Mouse (Mus musculus): Measurements from ENCODE around the gene Colgalt2. TPM values are rescaled to one million over a fixed set of nuclear protein-coding genes. Genes with fewer than 3 reads are reported as not detected.

The Colgalt2 gene
- polyA plus RNA-seq, 1 experiment from 2014 or later: 2.8 TPM

- no peak overlapping the region for H3K4me2 ChIP-seq (replicated peaks; ENCODE audit: low read depth, low read length)
- peaks cover 50% of the 10 kb centered on the region for H3K36me3 ChIP-seq (ENCODE audit: insufficient read depth, low read length)
- no peak overlapping the region for H3K27ac ChIP-seq (ENCODE audit: low read length)
- no peak overlapping the region for H3K9ac ChIP-seq (replicated peaks; ENCODE audit: low read length)
- H3K4me1 ChIP-seq (ENCODE audit: insufficient read depth, low read length): no peaks in the 10 kb centered on the region
- no peak overlapping the region for H3K4me3 ChIP-seq (ENCODE audit: low read length)
- ATAC-seq (ENCODE audit: low FRiP score, low TSS enrichment): no peak
- WGBS: 85% methylated on average over 22 of the region's 22 CpGs
- H3K9me3 ChIP-seq (ENCODE audit: low read length): no peaks in the 10 kb centered on the region
- no peaks in the 10 kb centered on the region for H3K27me3 ChIP-seq (ENCODE audit: insufficient read depth, low read length)
Measured at GRCm38 (mm10) chr1:152524098-152524892, 124.7 kb downstream of the Colgalt2 start.

GRCm38 (mm10) chr1:152524987-152525648 is 125.5 kb downstream of the Colgalt2 start:
- H3K4me2 ChIP-seq (replicated peaks; ENCODE audit: low read depth, low read length): no peak overlapping the region
- 17% methylated on average over 6 of the region's 6 CpGs for WGBS
- H3K9ac ChIP-seq (replicated peaks; ENCODE audit: low read length): no peak overlapping the region
- no peak overlapping the region for H3K27ac ChIP-seq (ENCODE audit: low read length)
- no peaks in the 10 kb centered on the region for H3K9me3 ChIP-seq (ENCODE audit: low read length)
- ATAC-seq (ENCODE audit: low FRiP score, low TSS enrichment): peak; percentile 57; the same call in 1 of the 2 replicates
- no peaks in the 10 kb centered on the region for H3K4me1 ChIP-seq (ENCODE audit: insufficient read depth, low read length)
- no peak overlapping the region for H3K4me3 ChIP-seq (ENCODE audit: low read length)
- no peaks in the 10 kb centered on the region for H3K27me3 ChIP-seq (ENCODE audit: insufficient read depth, low read length)
- H3K36me3 ChIP-seq (ENCODE audit: insufficient read depth, low read length): peaks cover 46% of the 10 kb centered on the region

GRCm38 (mm10) chr1:152526154-152526553 is 126.5 kb downstream of the Colgalt2 start:
- Histone ChIP-seq H3K9me3 (ENCODE audit: low read length) (no peaks in the 10 kb centered on the region), H3K36me3 (ENCODE audit: insufficient read depth, low read length) (peaks cover 40% of the 10 kb centered on the region), H3K4me2 (replicated peaks; ENCODE audit: low read depth, low read length) (no peak overlapping the region), H3K4me1 (ENCODE audit: insufficient read depth, low read length) (no peaks in the 10 kb centered on the region), H3K27me3 (ENCODE audit: insufficient read depth, low read length) (no peaks in the 10 kb centered on the region), H3K4me3 (ENCODE audit: low read length) (no peak overlapping the region), H3K9ac (replicated peaks; ENCODE audit: low read length) (no peak overlapping the region), H3K27ac (ENCODE audit: low read length) (no peak overlapping the region)
- no peak for ATAC-seq (ENCODE audit: low FRiP score, low TSS enrichment)
- 86% methylated on average over 9 of the region's 9 CpGs for WGBS

- Histone ChIP-seq H3K4me1 (ENCODE audit: insufficient read depth, low read length) (peaks cover 16% of the 10 kb centered on the region), H3K27me3 (ENCODE audit: insufficient read depth, low read length) (no peaks in the 10 kb centered on the region), H3K9ac (replicated peaks; ENCODE audit: low read length) (no peak overlapping the region), H3K36me3 (ENCODE audit: insufficient read depth, low read length) (peaks cover 38% of the 10 kb centered on the region), H3K4me2 (replicated peaks; ENCODE audit: low read depth, low read length) (no peak overlapping the region), H3K27ac (ENCODE audit: low read length) (no peak overlapping the region), H3K4me3 (ENCODE audit: low read length) (no peak overlapping the region), H3K9me3 (ENCODE audit: low read length) (no peaks in the 10 kb centered on the region)
- 78% methylated on average over 6 of the region's 6 CpGs for WGBS
- no peak for ATAC-seq (ENCODE audit: low FRiP score, low TSS enrichment)
Measured at GRCm38 (mm10) chr1:152528214-152528613, 128.6 kb downstream of the Colgalt2 start.

- ATAC-seq (ENCODE audit: low FRiP score, low TSS enrichment): no peak
- no peaks in the 10 kb centered on the region for H3K9me3 ChIP-seq (ENCODE audit: low read length)
- H3K27me3 ChIP-seq (ENCODE audit: insufficient read depth, low read length): no peaks in the 10 kb centered on the region
- no peak overlapping the region for H3K4me2 ChIP-seq (replicated peaks; ENCODE audit: low read depth, low read length)
- 85% methylated on average over 3 of the region's 3 CpGs for WGBS
- H3K4me1 ChIP-seq (ENCODE audit: insufficient read depth, low read length): peaks cover 19% of the 10 kb centered on the region
- no peak overlapping the region for H3K9ac ChIP-seq (replicated peaks; ENCODE audit: low read length)
- no peak overlapping the region for H3K27ac ChIP-seq (ENCODE audit: low read length)
- H3K36me3 ChIP-seq (ENCODE audit: insufficient read depth, low read length): peaks cover 37% of the 10 kb centered on the region
- no peak overlapping the region for H3K4me3 ChIP-seq (ENCODE audit: low read length)
Measured at GRCm38 (mm10) chr1:152528778-152529177, 129.1 kb downstream of the Colgalt2 start.

- Histone ChIP-seq H3K27ac (ENCODE audit: low read length) (0 out of 2 replicates have a peak overlapping the region, but pooled peaks have one; percentile 9), H3K9ac (replicated peaks; ENCODE audit: low read length) (no peak overlapping the region), H3K36me3 (ENCODE audit: insufficient read depth, low read length) (peaks cover 30% of the 10 kb centered on the region; the same call in 1 of the 2 replicates), H3K4me3 (ENCODE audit: low read length) (no peak overlapping the region), H3K4me2 (replicated peaks; ENCODE audit: low read depth, low read length) (peak overlapping the region; percentile 23; the same call in 1 of the 2 replicates), H3K27me3 (ENCODE audit: insufficient read depth, low read length) (no peaks in the 10 kb centered on the region), H3K9me3 (ENCODE audit: low read length) (no peaks in the 10 kb centered on the region), H3K4me1 (ENCODE audit: insufficient read depth, low read length) (peaks cover 26% of the 10 kb centered on the region)
- 15% methylated on average over 15 of the region's 15 CpGs for WGBS
- ATAC-seq (ENCODE audit: low FRiP score, low TSS enrichment): peak; percentile 69
Measured at GRCm38 (mm10) chr1:152531498-152531897, 131.9 kb downstream of the Colgalt2 start.

GRCm38 (mm10) chr1:152534531-152534930 is 134.9 kb downstream of the Colgalt2 start:
- no peak for ATAC-seq (ENCODE audit: low FRiP score, low TSS enrichment)
- Histone ChIP-seq H3K9ac (replicated peaks; ENCODE audit: low read length) (no peak overlapping the region), H3K36me3 (ENCODE audit: insufficient read depth, low read length) (peaks cover 34% of the 10 kb centered on the region), H3K9me3 (ENCODE audit: low read length) (no peaks in the 10 kb centered on the region), H3K4me3 (ENCODE audit: low read length) (no peak overlapping the region), H3K27ac (ENCODE audit: low read length) (no peak overlapping the region), H3K4me2 (replicated peaks; ENCODE audit: low read depth, low read length) (no peak overlapping the region), H3K27me3 (ENCODE audit: insufficient read depth, low read length) (no peaks in the 10 kb centered on the region), H3K4me1 (ENCODE audit: insufficient read depth, low read length) (peaks cover 35% of the 10 kb centered on the region)
- 77% methylated on average over 7 of the region's 7 CpGs for WGBS

GRCm38 (mm10) chr1:152536416-152537018 is 136.9 kb downstream of the Colgalt2 start:
- Histone ChIP-seq H3K4me2 (replicated peaks; ENCODE audit: low read depth, low read length) (no peak overlapping the region), H3K4me3 (ENCODE audit: low read length) (no peak overlapping the region), H3K4me1 (ENCODE audit: insufficient read depth, low read length) (peaks cover 34% of the 10 kb centered on the region), H3K9ac (replicated peaks; ENCODE audit: low read length) (no peak overlapping the region), H3K27ac (ENCODE audit: low read length) (no peak overlapping the region), H3K9me3 (ENCODE audit: low read length) (no peaks in the 10 kb centered on the region), H3K36me3 (ENCODE audit: insufficient read depth, low read length) (peaks cover 32% of the 10 kb centered on the region), H3K27me3 (ENCODE audit: insufficient read depth, low read length) (no peaks in the 10 kb centered on the region)
- 0 out of 2 replicates have a peak, but pooled peaks have one; percentile 50 for ATAC-seq (ENCODE audit: low FRiP score, low TSS enrichment)
- 45% methylated on average over 16 of the region's 16 CpGs for WGBS

GRCm38 (mm10) chr1:152537186-152537585 is 137.6 kb downstream of the Colgalt2 start:
- peak; percentile 47 for ATAC-seq (ENCODE audit: low FRiP score, low TSS enrichment)
- no peak overlapping the region for H3K4me2 ChIP-seq (replicated peaks; ENCODE audit: low read depth, low read length)
- H3K27ac ChIP-seq (ENCODE audit: low read length): no peak overlapping the region
- H3K4me3 ChIP-seq (ENCODE audit: low read length): no peak overlapping the region
- no peak overlapping the region for H3K9ac ChIP-seq (replicated peaks; ENCODE audit: low read length)
- 48% methylated on average over 13 of the region's 13 CpGs for WGBS
- no peaks in the 10 kb centered on the region for H3K27me3 ChIP-seq (ENCODE audit: insufficient read depth, low read length)
- no peaks in the 10 kb centered on the region for H3K9me3 ChIP-seq (ENCODE audit: low read length)
- H3K4me1 ChIP-seq (ENCODE audit: insufficient read depth, low read length): peaks cover 28% of the 10 kb centered on the region
- H3K36me3 ChIP-seq (ENCODE audit: insufficient read depth, low read length): peaks cover 32% of the 10 kb centered on the region

Measured in kidney, embryonic 16.5 days (tissue).